Mouse (Mus musculus) midbrain, postnatal 0 days (tissue): Measurements from ENCODE around the gene Gls2. TPM values are rescaled to one million over a fixed set of nuclear protein-coding genes. Genes with fewer than 3 reads are reported as not detected.
"Not testable (repeated sequence)": the region's sequence is repeated elsewhere in the genome, so short reads cannot be mapped to it uniquely, and the experiment has no call there.

ENCODE experiments used
- ATAC-seq: fragments of 200-750 bp; cut with Nextera tagmentation; 2 replicates; pipeline ENCODE4 v1.8.0; 2017; ENCODE audit warnings: moderate number of reproducible peaks, mild to moderate bottlenecking, moderate TSS enrichment, moderate library complexity; ENCODE audit not compliant: low FRiP score
- DNase-seq: peaks from one replicate; pipeline ENCODE4 v3.0.0-alpha.2; 2015; ENCODE audit warnings: low spot score
- H3K27ac ChIP-seq: fragments of 300-500 bp; sonication (generic); 2 replicates; pipeline ENCODE4 v1.5.1; 2014; ENCODE audit warnings: low read depth, mild to moderate bottlenecking, low read length, mixed read lengths
- H3K27me3 ChIP-seq: fragments of 300-500 bp; sonication (generic); 2 replicates; pipeline ENCODE4 v1.6.1; 2014; ENCODE audit warnings: low read length, control low read depth, mixed read lengths; ENCODE audit not compliant: insufficient read depth
- H3K36me3 ChIP-seq: fragments of 300-500 bp; sonication (generic); 2 replicates; pipeline ENCODE4 v1.6.1; 2014; ENCODE audit warnings: low read length, control low read depth, mixed read lengths; ENCODE audit not compliant: insufficient read depth
- H3K4me1 ChIP-seq: fragments of 300-500 bp; sonication (generic); 2 replicates; pipeline ENCODE4 v1.6.1; 2014; ENCODE audit warnings: mild to moderate bottlenecking, control low read depth, antibody characterized with exemption, low read length, mixed read lengths; ENCODE audit not compliant: insufficient read depth
- H3K4me2 ChIP-seq: fragments of 300-500 bp; sonication (generic); 2 replicates; pipeline ENCODE4 v1.6.1; 2014; ENCODE audit warnings: low read depth, mild to moderate bottlenecking, low read length, mixed read lengths; ENCODE audit not compliant: poor library complexity, severe bottlenecking
- H3K4me3 ChIP-seq: fragments of 300-500 bp; sonication (generic); 2 replicates; pipeline ENCODE4 v1.5.1; 2014; ENCODE audit warnings: low read depth, mild to moderate bottlenecking, low read length, moderate library complexity
- H3K9ac ChIP-seq: fragments of 300-500 bp; sonication (generic); replicated peaks from 2 replicates; pipeline ENCODE4 v1.6.1; 2014; ENCODE audit warnings: mild to moderate bottlenecking, low read length, moderate library complexity, mixed read lengths; ENCODE audit not compliant: poor library complexity, severe bottlenecking
- H3K9me3 ChIP-seq: fragments of 300-500 bp; sonication (generic); 2 replicates; pipeline ENCODE4 v1.6.1; 2016; ENCODE audit warnings: low read length, control low read depth
- CTCF ChIP-seq: IDR thresholded peaks from 2 replicates; pipeline ENCODE4 v1.5.1; 2016; ENCODE audit warnings: antibody characterized with exemption, mild to moderate bottlenecking
- WGBS: fragments of 180-500 bp; shearing (Covaris S2); extraction: QIAGEN DNeasy Blood & Tissue Kit; methylation state at CpG from one replicate; pipeline ENCODE4 v1.1.7; 2014; 5-methylcytosine and 5-hydroxymethylcytosine counted together
- polyA plus RNA-seq: library from polyadenylated mRNA; unstranded; fragments of >200 nt; fragmentation: Nextera tagmentation; extraction: Ambion mirVana; gene quantifications from 2 replicates; pipeline ENCODE4 v1.2.1, GENCODE M21; 2015
- total RNA-seq: library from RNA; depleted of rRNA; stranded (reverse); fragments of >200 nt; gene quantifications from 2 replicates; pipeline ENCODE4 v1.2.3, GENCODE M21; 2014

Gls2 gene
- total and polyA plus RNA-seq, 2 experiments from 2014 or later: 1.2 to 4.4 TPM

DNA sequence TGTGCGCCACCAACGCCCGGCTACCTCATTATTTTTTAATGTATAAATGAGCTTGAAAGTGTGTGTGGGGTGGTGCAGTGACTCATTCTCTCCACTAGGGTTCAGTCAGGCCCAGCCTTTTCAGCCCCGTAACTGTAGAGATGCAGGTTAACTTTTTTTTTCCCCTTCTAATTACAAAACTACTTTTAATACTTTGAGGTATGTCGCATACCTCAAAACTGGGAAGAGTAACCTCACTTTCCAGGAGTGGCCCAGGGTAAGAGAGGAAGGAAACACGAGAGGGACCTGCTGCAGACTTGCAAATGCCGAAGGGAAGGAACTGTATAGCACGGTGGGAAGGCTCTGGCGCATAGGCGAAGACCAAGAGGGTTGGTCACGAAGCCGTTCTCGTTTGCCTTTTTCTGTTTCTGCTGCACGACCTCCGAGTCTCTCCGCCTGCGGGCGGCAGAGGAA, 18.6 kb downstream of the Gls2 start:
- H3K27me3 ChIP-seq: no peaks in the 10 kb centered on the region
- peak overlapping the region; percentile 19 for H3K4me3 ChIP-seq
- DNase-seq (peak; percentile 62), ATAC-seq (no peak)
- H3K27ac ChIP-seq: no peak overlapping the region
- 1% methylated on average over 18 of the region's 18 CpGs for WGBS
- no peaks in the 10 kb centered on the region for H3K36me3 ChIP-seq
- peak; percentile 77 for TF ChIP-seq CTCF
- H3K4me1 ChIP-seq: peaks cover 7% of the 10 kb centered on the region; the same call in 1 of the 2 replicates
- no peaks in the 10 kb centered on the region for H3K9me3 ChIP-seq
- H3K9ac ChIP-seq: no peak overlapping the region
- H3K4me2 ChIP-seq: peak overlapping the region; percentile 49

GRCm38 (mm10) chr10:128214112-128214511, 19.9 kb downstream of the Gls2 start:
- H3K9ac ChIP-seq, H3K4me3 ChIP-seq, H3K4me2 ChIP-seq, H3K27me3 ChIP-seq, H3K27ac ChIP-seq, ATAC-seq, H3K36me3 ChIP-seq, H3K4me1 ChIP-seq, H3K9me3 ChIP-seq, DNase-seq: not testable (repeated sequence)
- WGBS: 94% methylated on average over 4 of the region's 4 CpGs

GRCm38 (mm10) chr10:128214981-128215380, 20.7 kb downstream of the Gls2 start:
- Histone ChIP-seq H3K27ac (no peak overlapping the region), H3K27me3 (no peaks in the 10 kb centered on the region), H3K9me3 (no peaks in the 10 kb centered on the region), H3K4me2 (no peak overlapping the region), H3K4me3 (no peak overlapping the region), H3K9ac (no peak overlapping the region), H3K4me1 (peaks cover 7% of the 10 kb centered on the region; the same call in 1 of the 2 replicates), H3K36me3 (no peaks in the 10 kb centered on the region)
- DNase-seq (no peak), ATAC-seq (no peak)
- WGBS: 84% methylated on average over 5 of the region's 5 CpGs
- no peak for TF ChIP-seq CTCF

DNA sequence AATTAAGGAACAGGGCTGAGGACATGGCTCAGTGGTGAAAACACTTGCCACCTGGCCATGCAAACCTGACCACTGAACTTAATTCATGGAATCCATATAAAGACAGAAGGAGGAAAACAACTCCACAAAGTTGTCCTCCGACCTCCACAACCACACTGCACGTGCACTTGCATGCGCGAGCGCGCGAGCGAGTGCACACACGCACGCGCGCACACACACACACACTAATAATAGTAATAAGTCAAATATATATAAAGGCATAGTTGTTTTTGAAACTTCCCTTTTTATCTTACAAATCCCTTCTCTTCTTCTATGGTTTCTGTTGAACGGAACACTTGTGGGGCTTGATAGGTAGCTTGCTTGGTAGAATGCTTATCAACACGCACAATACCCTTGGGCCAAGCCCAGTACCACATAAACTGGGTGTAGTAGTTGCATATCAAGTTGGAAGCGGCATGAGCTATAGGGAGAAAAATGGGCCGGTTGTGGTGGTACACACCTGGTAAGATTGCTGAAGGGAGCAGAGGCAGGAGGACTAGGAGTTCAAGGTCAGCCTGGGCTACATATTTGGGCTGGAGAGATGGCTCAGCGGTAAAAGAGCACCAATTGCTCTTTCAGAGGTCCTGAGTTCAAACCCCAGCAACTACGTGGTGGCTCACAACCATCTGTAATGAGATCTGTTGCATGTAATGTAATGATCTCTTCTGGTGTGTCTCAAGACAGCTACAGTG, 24.3 kb downstream of the Gls2 start:
- Histone ChIP-seq H3K9ac (no peak overlapping the region), H3K36me3 (no peaks in the 10 kb centered on the region), H3K4me1 (no peaks in the 10 kb centered on the region), H3K27ac (no peak overlapping the region), H3K4me3 (no peak overlapping the region), H3K4me2 (no peak overlapping the region), H3K9me3 (no peaks in the 10 kb centered on the region), H3K27me3 (no peaks in the 10 kb centered on the region)
- TF ChIP-seq CTCF: no peak
- WGBS: 93% methylated on average over 18 of the region's 18 CpGs
- ATAC-seq (no peak), DNase-seq (no peak)

DNA sequence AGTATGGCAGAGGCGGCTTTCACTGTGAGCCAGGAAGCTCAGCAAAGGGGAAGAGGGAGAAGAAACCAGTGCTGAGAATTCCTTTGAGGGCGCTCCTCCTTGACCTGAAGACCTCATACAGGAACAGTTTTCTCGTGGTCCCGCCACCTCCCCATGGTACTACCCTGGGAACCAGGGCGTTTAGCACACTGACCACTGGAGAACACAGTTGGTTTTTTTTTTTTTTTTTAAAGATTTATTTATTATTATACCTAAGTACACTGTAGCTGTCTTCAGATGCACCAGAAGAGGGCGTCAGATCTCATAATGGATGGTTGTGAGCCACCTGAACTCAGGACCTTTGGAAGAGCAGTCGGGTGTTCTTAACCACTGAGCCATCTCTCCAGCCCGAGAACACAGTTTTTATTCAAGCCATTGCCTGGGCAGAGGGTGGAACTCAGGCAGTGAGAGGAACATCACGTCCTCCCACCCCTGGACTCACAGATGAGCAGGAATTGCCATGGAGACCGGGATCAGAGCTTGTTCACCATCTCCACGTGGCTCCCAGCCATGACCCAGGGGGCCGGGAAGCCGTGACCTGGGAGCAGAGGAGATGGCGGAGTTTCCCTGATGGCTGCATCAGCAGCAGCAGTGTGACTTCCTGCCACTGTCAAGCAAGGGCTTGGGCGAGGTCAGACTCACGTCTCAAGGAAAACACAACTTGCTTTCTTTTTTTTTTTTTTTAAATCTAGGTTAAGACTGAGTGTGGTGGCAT, 27.5 kb downstream of the Gls2 start:
- Histone ChIP-seq H3K27ac (no peak overlapping the region), H3K4me2 (no peak overlapping the region), H3K4me3 (no peak overlapping the region), H3K9ac (no peak overlapping the region), H3K27me3 (no peaks in the 10 kb centered on the region), H3K4me1 (no peaks in the 10 kb centered on the region), H3K36me3 (no peaks in the 10 kb centered on the region), H3K9me3 (no peaks in the 10 kb centered on the region)
- ATAC-seq (no peak), DNase-seq (no peak)
- no peak for TF ChIP-seq CTCF
- WGBS: 62% methylated on average over 16 of the region's 16 CpGs

- Histone ChIP-seq H3K27me3 (no peaks in the 10 kb centered on the region), H3K4me1 (no peaks in the 10 kb centered on the region), H3K36me3 (no peaks in the 10 kb centered on the region), H3K9ac (no peak overlapping the region), H3K4me3 (no peak overlapping the region), H3K4me2 (no peak overlapping the region), H3K9me3 (no peaks in the 10 kb centered on the region), H3K27ac (no peak overlapping the region)
- 31% methylated on average over 5 of the region's 5 CpGs for WGBS
- no peak for TF ChIP-seq CTCF
- DNase-seq: no peak
- ATAC-seq: no peak
Observed at GRCm38 (mm10) chr10:128225064-128225463, 30.8 kb downstream of the Gls2 start.
